Mouse (Mus musculus) embryonic facial prominence, embryonic 14.5 days (tissue): ENCODE results near the gene Sft2d1. TPM values are rescaled to one million over a fixed set of nuclear protein-coding genes. Genes with fewer than 3 reads are reported as not detected.
A peak's percentile ranks its signal among the peaks of the same experiment; 100 is the strongest.
"Not testable (repeated sequence)": the region's sequence is repeated elsewhere in the genome, so short reads cannot be mapped to it uniquely, and the experiment has no call there.

Source experiments
- ATAC-seq: fragments of 200-750 bp; cut with Nextera tagmentation; 2 replicates; pipeline ENCODE4 v1.8.0; 2017; ENCODE audit warnings: low read depth, moderate number of reproducible peaks, moderate TSS enrichment
- DNase-seq: peaks from one replicate; pipeline ENCODE4 v3.0.0-alpha.2; 2015; ENCODE audit warnings: low spot score
- H3K27ac ChIP-seq: fragments of 300-500 bp; sonication (generic); replicated peaks from 2 replicates; pipeline ENCODE4 v1.5.1; 2014; ENCODE audit warnings: low read depth, mild to moderate bottlenecking, low read length, moderate library complexity
- H3K27me3 ChIP-seq: fragments of 300-500 bp; sonication (generic); replicated peaks from 2 replicates; pipeline ENCODE4 v1.6.1; 2014; ENCODE audit warnings: low read length; ENCODE audit not compliant: control insufficient read depth, insufficient read depth
- H3K36me3 ChIP-seq: fragments of 300-500 bp; sonication (generic); 2 replicates; pipeline ENCODE4 v1.6.1; 2014; ENCODE audit warnings: low read length, mixed read lengths; ENCODE audit not compliant: control insufficient read depth, insufficient read depth
- H3K4me1 ChIP-seq: fragments of 300-500 bp; sonication (generic); 2 replicates; pipeline ENCODE4 v1.6.1; 2014; ENCODE audit warnings: antibody characterized with exemption, low read length; ENCODE audit not compliant: control insufficient read depth, insufficient read depth
- H3K4me2 ChIP-seq: fragments of 300-500 bp; sonication (generic); 2 replicates; pipeline ENCODE4 v1.6.1; 2014; ENCODE audit warnings: low read depth, mild to moderate bottlenecking, low read length, moderate library complexity, mixed read lengths
- H3K4me3 ChIP-seq: fragments of 300-500 bp; sonication (generic); 2 replicates; pipeline ENCODE4 v1.5.1; 2014; ENCODE audit warnings: low read depth, mild to moderate bottlenecking, low read length
- H3K9ac ChIP-seq: fragments of 300-500 bp; sonication (generic); 2 replicates; pipeline ENCODE4 v1.6.1; 2014; ENCODE audit warnings: low read depth, mild to moderate bottlenecking, low read length, moderate library complexity, mixed read lengths
- H3K9me3 ChIP-seq: fragments of 300-500 bp; sonication (generic); 2 replicates; pipeline ENCODE4 v1.6.1; 2016; ENCODE audit warnings: low read length; ENCODE audit not compliant: control insufficient read depth
- WGBS: fragments of 180-500 bp; shearing (Covaris S2); extraction: QIAGEN DNeasy Blood & Tissue Kit; methylation state at CpG from one replicate; pipeline ENCODE4 v1.1.7; 2014; 5-methylcytosine and 5-hydroxymethylcytosine counted together
- polyA plus RNA-seq: library from polyadenylated mRNA; unstranded; fragments of >200 nt; fragmentation: Nextera tagmentation; extraction: Ambion mirVana; gene quantifications from 2 replicates; pipeline ENCODE4 v1.2.1, GENCODE M21; 2014

Sft2d1 gene
- polyA plus RNA-seq, 1 experiment from 2014 or later: 72.2 TPM

GRCm38 (mm10) chr17:8313976-8314375 is 3.1 kb downstream of the Sft2d1 start:
- 91% methylated on average over 3 of the region's 3 CpGs for WGBS

GRCm38 (mm10) chr17:8316251-8316650 is 5.3 kb downstream of the Sft2d1 start:
- Histone ChIP-seq H3K4me1 (peaks cover 12% of the 10 kb centered on the region), H3K27me3 (no peaks in the 10 kb centered on the region), H3K27ac (no peak overlapping the region), H3K9ac (no peak overlapping the region), H3K4me2 (no peak overlapping the region), H3K36me3 (no peaks in the 10 kb centered on the region), H3K9me3 (no peaks in the 10 kb centered on the region), H3K4me3 (no peak overlapping the region)
- WGBS: 84% methylated on average over 1 of the region's 1 CpGs
- ATAC-seq (no peak), DNase-seq (no peak)

More at GRCm38 (mm10) chr17:8313976-8314375, 3.1 kb downstream of the Sft2d1 start:
- H3K9me3 ChIP-seq: no peaks in the 10 kb centered on the region
- DNase-seq (no peak), ATAC-seq (no peak)
- H3K4me1 ChIP-seq: peaks cover 12% of the 10 kb centered on the region
- no peak overlapping the region for H3K9ac ChIP-seq
- no peaks in the 10 kb centered on the region for H3K27me3 ChIP-seq
- no peak overlapping the region for H3K4me3 ChIP-seq
- H3K36me3 ChIP-seq: no peaks in the 10 kb centered on the region
- H3K4me2 ChIP-seq: no peak overlapping the region
- no peak overlapping the region for H3K27ac ChIP-seq

GRCm38 (mm10) chr17:8326877-8327276 is 16.0 kb downstream of the Sft2d1 start:
- H3K36me3 ChIP-seq: peaks cover 27% of the 10 kb centered on the region
- not testable (repeated sequence) for DNase-seq, H3K27me3 ChIP-seq, H3K27ac ChIP-seq, H3K4me3 ChIP-seq, H3K9me3 ChIP-seq, H3K9ac ChIP-seq, ATAC-seq, H3K4me2 ChIP-seq, H3K4me1 ChIP-seq
- 89% methylated on average over 9 of the region's 11 CpGs for WGBS

GRCm38 (mm10) chr17:8328511-8329174 is 17.7 kb downstream of the Sft2d1 start:
- Histone ChIP-seq H3K36me3 (peaks cover 23% of the 10 kb centered on the region), H3K27me3 (no peaks in the 10 kb centered on the region), H3K4me3 (no peak overlapping the region), H3K9ac (no peak overlapping the region), H3K27ac (no peak overlapping the region), H3K9me3 (no peaks in the 10 kb centered on the region), H3K4me1 (no peaks in the 10 kb centered on the region), H3K4me2 (no peak overlapping the region)
- no peak for ATAC-seq
- WGBS: 70% methylated on average over 7 of the region's 7 CpGs
- DNase-seq: no peak

- Histone ChIP-seq H3K4me2 (no peak overlapping the region), H3K27me3 (no peaks in the 10 kb centered on the region), H3K27ac (no peak overlapping the region), H3K4me3 (no peak overlapping the region), H3K4me1 (no peaks in the 10 kb centered on the region), H3K9ac (no peak overlapping the region), H3K9me3 (no peaks in the 10 kb centered on the region), H3K36me3 (peaks cover 15% of the 10 kb centered on the region)
- ATAC-seq (no peak), DNase-seq (no peak)
- 79% methylated on average over 5 of the region's 5 CpGs for WGBS
These were observed 19.7 kb downstream of the Sft2d1 start for GRCm38 (mm10) chr17:8330602-8331001.

GRCm38 (mm10) chr17:8337159-8337558 is 26.3 kb downstream of the Sft2d1 start, which contains the start of gene Prr18:
Gene Prr18, plus strand, starts transcription at chr17:8337459.
- not testable (repeated sequence) for H3K9ac ChIP-seq, H3K4me2 ChIP-seq, DNase-seq, ATAC-seq, H3K9me3 ChIP-seq, H3K4me1 ChIP-seq, H3K4me3 ChIP-seq, H3K27ac ChIP-seq, H3K36me3 ChIP-seq
- H3K27me3 ChIP-seq: peaks cover 38% of the 10 kb centered on the region
- no CpG with 5 or more reads among the region's 5 CpGs for WGBS

- H3K4me2 ChIP-seq: peak overlapping the region; percentile 100
- no peak for DNase-seq
- no peaks in the 10 kb centered on the region for H3K9me3 ChIP-seq
- H3K4me3 ChIP-seq: peak overlapping the region; percentile 62
- peaks cover 43% of the 10 kb centered on the region for H3K27me3 ChIP-seq
- ATAC-seq: no peak
- no peak overlapping the region for H3K27ac ChIP-seq
- peaks cover 6% of the 10 kb centered on the region for H3K4me1 ChIP-seq
- WGBS: 25% methylated on average over 8 of the region's 8 CpGs
- H3K9ac ChIP-seq: no peak overlapping the region; the same call in 1 of the 2 replicates
- H3K36me3 ChIP-seq: no peaks in the 10 kb centered on the region
These were observed 28.9 kb downstream of the Sft2d1 start for GRCm38 (mm10) chr17:8339666-8340374.

- Histone ChIP-seq H3K4me3 (peak overlapping the region; percentile 62), H3K36me3 (no peaks in the 10 kb centered on the region), H3K27me3 (peaks cover 43% of the 10 kb centered on the region), H3K9ac (peak overlapping the region; percentile 71), H3K4me1 (peaks cover 6% of the 10 kb centered on the region), H3K4me2 (peak overlapping the region; percentile 100), H3K27ac (no peak overlapping the region), H3K9me3 (no peaks in the 10 kb centered on the region)
- 0% methylated on average over 32 of the region's 92 CpGs for WGBS
- DNase-seq: peak; percentile 40
- peak; percentile 62 for ATAC-seq
These were observed 29.8 kb downstream of the Sft2d1 start for GRCm38 (mm10) chr17:8340407-8341359.
